Mouse (Mus musculus) hindbrain, embryonic 12.5 days (tissue): Measurements from ENCODE around the gene Gm20388. TPM values are rescaled to one million over a fixed set of nuclear protein-coding genes. Genes with fewer than 3 reads are reported as not detected.

Experiments used
- ATAC-seq: fragments of 200-750 bp; cut with Nextera tagmentation; 2 replicates; pipeline ENCODE4 v1.8.0; 2017; ENCODE audit warnings: moderate TSS enrichment; ENCODE audit not compliant: low FRiP score
- H3K27ac ChIP-seq: fragments of 300-500 bp; sonication (generic); 2 replicates; pipeline ENCODE4 v1.5.1; 2016; ENCODE audit warnings: mild to moderate bottlenecking
- H3K27me3 ChIP-seq: fragments of 300-500 bp; sonication (generic); 2 replicates; pipeline ENCODE4 v1.6.1; 2016; ENCODE audit warnings: mild to moderate bottlenecking
- H3K36me3 ChIP-seq: fragments of 300-500 bp; sonication (generic); 2 replicates; pipeline ENCODE4 v1.6.1; 2016; ENCODE audit warnings: mild to moderate bottlenecking
- H3K4me1 ChIP-seq: fragments of 300-500 bp; sonication (generic); 2 replicates; pipeline ENCODE4 v1.6.1; 2016
- H3K4me2 ChIP-seq: fragments of 300-500 bp; sonication (generic); replicated peaks from 2 replicates; pipeline ENCODE4 v1.6.1; 2016; ENCODE audit warnings: mild to moderate bottlenecking
- H3K4me3 ChIP-seq: fragments of 300-500 bp; sonication (generic); 2 replicates; pipeline ENCODE4 v1.5.1; 2016; ENCODE audit warnings: mild to moderate bottlenecking
- H3K9ac ChIP-seq: fragments of 300-500 bp; sonication (generic); 2 replicates; pipeline ENCODE4 v1.6.1; 2016; ENCODE audit warnings: mild to moderate bottlenecking, moderate library complexity
- H3K9me3 ChIP-seq: fragments of 300-500 bp; sonication (generic); replicated peaks from 2 replicates; pipeline ENCODE4 v1.6.1; 2016; ENCODE audit warnings: mild to moderate bottlenecking
- WGBS: fragments of 180-500 bp; shearing (Covaris S2); methylation state at CpG from one replicate; pipeline ENCODE4 v1.1.7; 2016; 5-methylcytosine and 5-hydroxymethylcytosine counted together
- polyA plus RNA-seq: library from polyadenylated mRNA; unstranded; fragments of >200 nt; fragmentation: Nextera tagmentation; extraction: Ambion mirVana; gene quantifications from 2 replicates; pipeline ENCODE4 v1.2.1, GENCODE M21; 2016

Gene Gm20388
- polyA plus RNA-seq, 1 experiment from 2014 or later, result not detected

GRCm38 (mm10) chr8:121273195-121273594 is 1362.6 kb downstream of the Gm20388 start:
- 60% methylated on average over 14 of the region's 14 CpGs for WGBS
- H3K4me1 ChIP-seq, result peaks cover 7% of the 10 kb centered on the region; the same call in 1 of the 2 replicates
- no peak overlapping the region for H3K27ac ChIP-seq
- 0 out of 2 replicates have a peak overlapping the region, but pooled peaks have one; percentile 4 for H3K4me3 ChIP-seq
- H3K36me3 ChIP-seq, result no peaks in the 10 kb centered on the region
- 0 out of 2 replicates have a peak, but pooled peaks have one; percentile 31 for ATAC-seq
- H3K4me2 ChIP-seq, result peak overlapping the region; percentile 29; the same call in 1 of the 2 replicates
- no peaks in the 10 kb centered on the region for H3K9me3 ChIP-seq
- no peaks in the 10 kb centered on the region for H3K27me3 ChIP-seq
- H3K9ac ChIP-seq, result no peak overlapping the region

GRCm38 (mm10) chr8:121273620-121274019 is 1363.0 kb downstream of the Gm20388 start:
- Histone ChIP-seq H3K9ac (no peak overlapping the region), H3K36me3 (no peaks in the 10 kb centered on the region), H3K4me2 (no peak overlapping the region), H3K27me3 (no peaks in the 10 kb centered on the region), H3K27ac (no peak overlapping the region), H3K9me3 (no peaks in the 10 kb centered on the region), H3K4me1 (peaks cover 7% of the 10 kb centered on the region; the same call in 1 of the 2 replicates), H3K4me3 (no peak overlapping the region)
- 86% methylated on average over 15 of the region's 15 CpGs for WGBS
- no peak for ATAC-seq

- Histone ChIP-seq H3K4me3 (no peak overlapping the region), H3K9me3 (no peaks in the 10 kb centered on the region), H3K4me1 (peaks cover 18% of the 10 kb centered on the region), H3K4me2 (no peak overlapping the region), H3K9ac (no peak overlapping the region), H3K27me3 (no peaks in the 10 kb centered on the region), H3K36me3 (no peaks in the 10 kb centered on the region), H3K27ac (no peak overlapping the region; the same call in 1 of the 2 replicates)
- ATAC-seq, result no peak
- 41% methylated on average over 9 of the region's 9 CpGs for WGBS
Measured at GRCm38 (mm10) chr8:121280414-121280813, 1369.8 kb downstream of the Gm20388 start.

GRCm38 (mm10) chr8:121289346-121289745 is 1378.7 kb downstream of the Gm20388 start:
- WGBS, result 73% methylated on average over 5 of the region's 5 CpGs
- no peak overlapping the region for H3K4me2 ChIP-seq

GRCm38 (mm10) chr8:121290547-121290946 is 1379.9 kb downstream of the Gm20388 start:
- H3K4me3 ChIP-seq, result no peak overlapping the region
- H3K27me3 ChIP-seq, result 0 out of 2 replicates have a peak, but pooled peaks cover 11% of the 10 kb centered on the region
- 71% methylated on average over 17 of the region's 17 CpGs for WGBS
- no peak for ATAC-seq
- H3K36me3 ChIP-seq, result no peaks in the 10 kb centered on the region
- peaks cover 42% of the 10 kb centered on the region for H3K4me1 ChIP-seq
- H3K9me3 ChIP-seq, result no peaks in the 10 kb centered on the region
- no peak overlapping the region for H3K27ac ChIP-seq
- no peak overlapping the region for H3K4me2 ChIP-seq
- no peak overlapping the region for H3K9ac ChIP-seq

More at GRCm38 (mm10) chr8:121289346-121289745, 1378.7 kb downstream of the Gm20388 start:
- Histone ChIP-seq H3K4me1 (peaks cover 34% of the 10 kb centered on the region), H3K9ac (no peak overlapping the region), H3K27ac (no peak overlapping the region), H3K27me3 (0 out of 2 replicates have a peak, but pooled peaks cover 11% of the 10 kb centered on the region), H3K36me3 (no peaks in the 10 kb centered on the region), H3K9me3 (no peaks in the 10 kb centered on the region), H3K4me3 (no peak overlapping the region)
- ATAC-seq, result no peak

GRCm38 (mm10) chr8:121293418-121293817 is 1382.8 kb downstream of the Gm20388 start:
- no peak overlapping the region for H3K27ac ChIP-seq
- H3K36me3 ChIP-seq, result no peaks in the 10 kb centered on the region
- H3K4me2 ChIP-seq, result no peak overlapping the region
- peaks cover 44% of the 10 kb centered on the region for H3K4me1 ChIP-seq
- no peak for ATAC-seq
- 85% methylated on average over 10 of the region's 10 CpGs for WGBS
- no peak overlapping the region for H3K4me3 ChIP-seq
- 0 out of 2 replicates have a peak, but pooled peaks cover 6% of the 10 kb centered on the region for H3K27me3 ChIP-seq
- H3K9ac ChIP-seq, result no peak overlapping the region
- no peaks in the 10 kb centered on the region for H3K9me3 ChIP-seq

- WGBS, result 17% methylated on average over 27 of the region's 29 CpGs
- Histone ChIP-seq H3K4me2 (0 out of 2 replicates have a peak overlapping the region, but pooled peaks have one; percentile 0), H3K4me1 (peaks cover 37% of the 10 kb centered on the region), H3K36me3 (no peaks in the 10 kb centered on the region), H3K4me3 (no peak overlapping the region), H3K9ac (no peak overlapping the region), H3K27ac (peak overlapping the region; percentile 56), H3K27me3 (0 out of 2 replicates have a peak, but pooled peaks cover 6% of the 10 kb centered on the region), H3K9me3 (no peaks in the 10 kb centered on the region)
- ATAC-seq, result peak; percentile 27
Measured at GRCm38 (mm10) chr8:121294234-121295108, 1383.8 kb downstream of the Gm20388 start.

- Histone ChIP-seq H3K27ac (peak overlapping the region; percentile 35; the same call in 1 of the 2 replicates), H3K36me3 (no peaks in the 10 kb centered on the region), H3K9ac (peak overlapping the region; percentile 6; the same call in 1 of the 2 replicates), H3K4me1 (peaks cover 46% of the 10 kb centered on the region), H3K4me2 (0 out of 2 replicates have a peak overlapping the region, but pooled peaks have one; percentile 4), H3K27me3 (0 out of 2 replicates have a peak, but pooled peaks cover 6% of the 10 kb centered on the region), H3K9me3 (no peaks in the 10 kb centered on the region), H3K4me3 (no peak overlapping the region)
- no peak for ATAC-seq
- 83% methylated on average over 7 of the region's 7 CpGs for whole genome bisulfite sequencing
Measured at GRCm38 (mm10) chr8:121296082-121296481, 1385.4 kb downstream of the Gm20388 start.

GRCm38 (mm10) chr8:121296597-121296996 is 1386.0 kb downstream of the Gm20388 start:
- H3K27me3 ChIP-seq, result 0 out of 2 replicates have a peak, but pooled peaks cover 6% of the 10 kb centered on the region
- H3K27ac ChIP-seq, result peak overlapping the region; percentile 56; the same call in 1 of the 2 replicates
- peaks cover 51% of the 10 kb centered on the region for H3K4me1 ChIP-seq
- no peak overlapping the region for H3K4me3 ChIP-seq
- H3K9ac ChIP-seq, result peak overlapping the region; percentile 6; the same call in 1 of the 2 replicates
- 0 out of 2 replicates have a peak, but pooled peaks have one; percentile 32 for ATAC-seq
- 34% methylated on average over 5 of the region's 5 CpGs for WGBS
- H3K36me3 ChIP-seq, result no peaks in the 10 kb centered on the region
- 0 out of 2 replicates have a peak overlapping the region, but pooled peaks have one; percentile 4 for H3K4me2 ChIP-seq
- no peaks in the 10 kb centered on the region for H3K9me3 ChIP-seq

GRCm38 (mm10) chr8:121297299-121297698 is 1386.7 kb downstream of the Gm20388 start:
- WGBS, result 63% methylated on average over 9 of the region's 9 CpGs
- H3K9me3 ChIP-seq, result no peaks in the 10 kb centered on the region
- 0 out of 2 replicates have a peak overlapping the region, but pooled peaks have one; percentile 56 for H3K27ac ChIP-seq
- H3K9ac ChIP-seq, result no peak overlapping the region
- 0 out of 2 replicates have a peak, but pooled peaks cover 3% of the 10 kb centered on the region for H3K27me3 ChIP-seq
- H3K4me3 ChIP-seq, result no peak overlapping the region
- H3K36me3 ChIP-seq, result no peaks in the 10 kb centered on the region
- peaks cover 57% of the 10 kb centered on the region for H3K4me1 ChIP-seq
- no peak overlapping the region for H3K4me2 ChIP-seq
- ATAC-seq, result no peak

- no peaks in the 10 kb centered on the region for H3K36me3 ChIP-seq
- no peak overlapping the region for H3K4me2 ChIP-seq
- no peak overlapping the region for H3K27ac ChIP-seq
- no peak overlapping the region for H3K9ac ChIP-seq
- ATAC-seq, result no peak
- peaks cover 40% of the 10 kb centered on the region for H3K4me1 ChIP-seq
- 46% methylated on average over 4 of the region's 4 CpGs for WGBS
- H3K4me3 ChIP-seq, result no peak overlapping the region
- peaks cover 2% of the 10 kb centered on the region; the same call in 1 of the 2 replicates for H3K27me3 ChIP-seq
- H3K9me3 ChIP-seq, result no peaks in the 10 kb centered on the region
Measured at GRCm38 (mm10) chr8:121300066-121300465, 1389.4 kb downstream of the Gm20388 start.
